Mouse (Mus musculus) frontal cortex, adult 2 months (tissue): ENCODE measurements around the gene Cyp2c50. TPM values are rescaled to one million over a fixed set of nuclear protein-coding genes. Genes with fewer than 3 reads are reported as not detected.
"Not testable (repeated sequence)": the region's sequence is repeated elsewhere in the genome, so short reads cannot be mapped to it uniquely, and the experiment has no call there.

Source experiments
- DNase-seq, 2 experiments: peaks; one replicate each; pipeline ENCODE4 v3.0.0; 2022; ENCODE audit warnings: low spot score in 1 of 2; ENCODE audit errors: extremely low spot score in 1 of 2
- polyA plus RNA-seq: library from polyadenylated mRNA; depleted of rRNA; stranded (reverse); fragments of >200 nt; gene quantifications from 2 replicates; pipeline ENCODE4 v1.2.3, GENCODE M21; 2012; rRNA removed

The Cyp2c50 gene
- not detected in 2 replicates for polyA plus RNA-seq

DNA sequence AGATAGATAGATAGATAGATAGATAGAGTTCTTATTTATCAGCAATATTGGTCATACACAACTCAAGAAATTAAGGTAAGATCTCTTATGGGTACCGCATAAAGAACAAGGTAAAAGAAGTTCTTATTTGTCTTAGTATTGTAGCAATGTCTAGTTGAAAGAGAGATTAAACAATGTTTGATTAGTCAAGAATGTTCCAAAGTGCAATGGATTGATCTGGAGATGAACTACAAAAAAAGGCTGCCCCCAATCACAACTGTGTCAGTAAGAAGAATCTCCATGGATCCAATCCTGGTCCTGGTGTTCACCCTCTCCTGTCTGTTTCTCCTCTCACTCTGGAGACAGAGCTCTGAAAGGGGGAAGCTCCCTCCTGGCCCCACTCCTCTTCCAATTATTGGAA is at the start of gene Cyp2c50:
Gene Cyp2c50 (plus strand): TSS at position 268 of the 400 bp plus-strand sequence.
- not testable (repeated sequence) for DNase-seq

- DNase-seq, result no peak
These were observed 15.8 kb upstream of the Cyp2c50 start, which contains the start of gene Cyp2c54 for GRCm38 (mm10) chr19:40073701-40074100. TSS of gene Cyp2c54 (minus strand) at chr19:40073827.

- no peak for DNase-seq
These were observed 1.1 kb upstream of the Cyp2c50 start for GRCm38 (mm10) chr19:40088381-40088780.

GRCm38 (mm10) chr19:40091111-40091510 is 1.6 kb downstream of the Cyp2c50 start:
- DNase-seq, result no peak

- DNase-seq, result not testable (repeated sequence)
These were observed 30.1 kb downstream of the Cyp2c50 start for GRCm38 (mm10) chr19:40119624-40120023.

GRCm38 (mm10) chr19:40125165-40125564 is 35.7 kb downstream of the Cyp2c50 start:
- DNase-seq, result not testable (repeated sequence)

GRCm38 (mm10) chr19:40126996-40127395 is 37.5 kb downstream of the Cyp2c50 start:
- not testable (repeated sequence) for DNase-seq

Other genes starting within 250 kb of the Cyp2c50 start
- gene Cyp2c69, start 202.9 kb upstream of the Cyp2c50 start, polyA plus RNA-seq, result not detected in 2 replicates
- gene Cyp2c37, start 97.3 kb upstream of the Cyp2c50 start, polyA plus RNA-seq, result not detected in 2 replicates
- not detected in 2 replicates for gene Cyp2c54, start 15.9 kb upstream of the Cyp2c50 start, polyA plus RNA-seq
- gene Cyp2c70, start 97.6 kb downstream of the Cyp2c50 start, polyA plus RNA-seq, result not detected in 2 replicates
- 11.1 and 11.3 TPM in 2 replicates for gene Pdlim1, start 182.2 kb downstream of the Cyp2c50 start, polyA plus RNA-seq